Mouse (Mus musculus): Measurements from ENCODE around the gene Wdsub1.

- TF ChIP-seq CTCF (IDR thresholded peaks at IDR 0.05; ENCODE audit: insufficient read depth, low read length) (no peak), POLR2A (IDR thresholded peaks at IDR 0.05; ENCODE audit: borderline replicate concordance, extremely low read depth, low read depth, low read length) (no peak)
Observed at GRCm38 (mm10) chr2:59829718-59830117, 52.7 kb downstream of the Wdsub1 start.
